Mouse (Mus musculus): ENCODE data around the gene Cfdp1. TPM values are rescaled to one million over a fixed set of nuclear protein-coding genes. Genes with fewer than 3 reads are reported as not detected.

The Cfdp1 gene
- total RNA-seq, 2 experiments from 2014 or later, result 17.1 to 21.3 TPM

GRCm38 (mm10) chr8:111739604-111740003, 114.5 kb downstream of the Cfdp1 start:
- intact Hi-C loops (cut with DNase I), result no loop called here
- peak; percentile 34 for TF ChIP-seq CTCF (IDR thresholded peaks at IDR 0.05)
- peak overlapping the region; percentile 94 for H3K27ac ChIP-seq
- DNase-seq, result no peak
- 0 out of 2 replicates have a peak overlapping the region, but pooled peaks have one; percentile 0 for H3K4me3 ChIP-seq

- intact Hi-C loops (cut with DNase I), result no loop called here
- no peak for TF ChIP-seq CTCF (IDR thresholded peaks at IDR 0.05)
- no peak for DNase-seq
- H3K27ac ChIP-seq, result peak overlapping the region; percentile 94
- H3K4me3 ChIP-seq, result no peak overlapping the region
These were observed 115.2 kb downstream of the Cfdp1 start for GRCm38 (mm10) chr8:111738867-111739266.

GRCm38 (mm10) chr8:111736321-111736720, 117.8 kb downstream of the Cfdp1 start:
- no peak for TF ChIP-seq CTCF (IDR thresholded peaks at IDR 0.05)
- H3K4me3 ChIP-seq, result no peak overlapping the region
- peak; percentile 23 for DNase-seq
- intact Hi-C loops (cut with DNase I), result no loop called here
- peak overlapping the region; percentile 97 for H3K27ac ChIP-seq

- peak overlapping the region; percentile 97 for H3K27ac ChIP-seq
- no peak for TF ChIP-seq CTCF (IDR thresholded peaks at IDR 0.05)
- no peak for DNase-seq
- H3K4me3 ChIP-seq, result peak overlapping the region; percentile 54
- intact Hi-C loops (cut with DNase I), result no loop called here
These were observed 118.3 kb downstream of the Cfdp1 start for GRCm38 (mm10) chr8:111735791-111736190.

- Histone ChIP-seq H3K4me3 (peak overlapping the region; percentile 54), H3K27ac (peak overlapping the region; percentile 97)
- 0 out of 2 replicates have a peak, but pooled peaks have one; percentile 10 for TF ChIP-seq CTCF (IDR thresholded peaks at IDR 0.05)
- intact Hi-C loops (cut with DNase I), result no loop called here
- DNase-seq, result no peak
These were observed 118.7 kb downstream of the Cfdp1 start for GRCm38 (mm10) chr8:111735335-111735761.

- peak; percentile 16 for DNase-seq
- intact Hi-C loops (cut with DNase I), result no loop called here
- H3K4me3 ChIP-seq, result peak overlapping the region; percentile 54
- no peak for TF ChIP-seq CTCF (IDR thresholded peaks at IDR 0.05)
- H3K27ac ChIP-seq, result peak overlapping the region; percentile 97
These were observed 119.7 kb downstream of the Cfdp1 start for GRCm38 (mm10) chr8:111734244-111734960.

GRCm38 (mm10) chr8:111733581-111734243, 120.4 kb downstream of the Cfdp1 start:
- intact Hi-C loops (cut with DNase I), result no loop called here
- no peak for TF ChIP-seq CTCF (IDR thresholded peaks at IDR 0.05)
- Histone ChIP-seq H3K27ac (peak overlapping the region; percentile 97), H3K4me3 (no peak overlapping the region)
- peak; percentile 24 for DNase-seq

- DNase-seq, result peak; percentile 43
- intact Hi-C loops (cut with DNase I), result no loop called here
These were observed 121.5 kb downstream of the Cfdp1 start for GRCm38 (mm10) chr8:111732406-111733085.

GRCm38 (mm10) chr8:111732004-111732403, 122.1 kb downstream of the Cfdp1 start:
- TF ChIP-seq CTCF (IDR thresholded peaks at IDR 0.05), result no peak; the same call in 1 of the 2 replicates
- peak overlapping the region; percentile 93 for H3K4me3 ChIP-seq
- H3K27ac ChIP-seq, result peak overlapping the region; percentile 97
- intact Hi-C loops (cut with DNase I), result no loop called here
- DNase-seq, result peak; percentile 100

More at GRCm38 (mm10) chr8:111732406-111733085, 121.5 kb downstream of the Cfdp1 start:
- Histone ChIP-seq H3K4me3 (peak overlapping the region; percentile 93), H3K27ac (peak overlapping the region; percentile 97)
- TF ChIP-seq CTCF (IDR thresholded peaks at IDR 0.05), result no peak

GRCm38 (mm10) chr8:111731231-111731977, 122.7 kb downstream of the Cfdp1 start:
- TF ChIP-seq CTCF (IDR thresholded peaks at IDR 0.05), result no peak
- H3K4me3 ChIP-seq, result peak overlapping the region; percentile 93
- intact Hi-C loops (cut with DNase I), result no loop called here
- DNase-seq, result peak; percentile 64
- H3K27ac ChIP-seq, result peak overlapping the region; percentile 97

- intact Hi-C loops (cut with DNase I), result no loop called here
- no peak for TF ChIP-seq CTCF (IDR thresholded peaks at IDR 0.05)
- Histone ChIP-seq H3K27ac (peak overlapping the region; percentile 97), H3K4me3 (peak overlapping the region; percentile 24)
- DNase-seq, result peak; percentile 46
These were observed 124.6 kb downstream of the Cfdp1 start for GRCm38 (mm10) chr8:111729233-111730170.

Data from gastrocnemius, adult 2 months (tissue).